In genomic region chr14:28507471-28507870, GRCm38 (mm10) we compare ENCODE assay signal across 8 mouse cellular contexts. TPM values are rescaled to one million over a fixed set of nuclear protein-coding genes. Genes with fewer than 3 reads are reported as not detected.
DNase-seq lines count a peak whose midpoint lies in the region; ATAC-seq and TF ChIP-seq lines count a peak whose summit lies in the region.

No protein-coding gene starts in this region.

- peak overlapping the region; percentile 85 for H3K4me2 ChIP-seq in forebrain, embryonic 11.5 days (ENCODE audit: low read depth, low read length, severe bottlenecking)
- H3K4me2 ChIP-seq in heart, embryonic 16.5 days (ENCODE audit: low read depth, low read length) = peak overlapping the region; percentile 90

- H3K9ac ChIP-seq in forebrain, embryonic 11.5 days (ENCODE audit: low read length) = peak overlapping the region; percentile 76
- H3K9ac ChIP-seq in heart, embryonic 16.5 days (ENCODE audit: low read length) = peak overlapping the region; percentile 83

- TF ChIP-seq CTCF in spleen, adult 2 months (IDR thresholded peaks at IDR 0.05; ENCODE audit: extremely low read depth, insufficient read depth, insufficient read length, insufficient replicate concordance) = no peak

- TF ChIP-seq POLR2A in spleen, adult 2 months (IDR thresholded peaks at IDR 0.05; ENCODE audit: low read depth, low read length) = no peak

- peak overlapping the region; percentile 28 for H3K4me3 ChIP-seq in spleen, adult 2 months (ENCODE audit: extremely low read depth, insufficient read depth, insufficient read length)
- peak overlapping the region; percentile 59 for H3K4me3 ChIP-seq in forebrain, embryonic 11.5 days (ENCODE audit: low read depth, low read length)
- peak overlapping the region; percentile 79 for H3K4me3 ChIP-seq in heart, embryonic 16.5 days (ENCODE audit: low read length)

- WGBS in spleen, adult 2 months = 2% methylated on average over 18 of the region's 18 CpGs
- WGBS in forebrain, embryonic 11.5 days = under 1% methylated on average over 18 of the region's 18 CpGs
- 1% methylated on average over 18 of the region's 18 CpGs for WGBS in heart, embryonic 16.5 days

- H3K9me3 ChIP-seq in forebrain, embryonic 11.5 days (ENCODE audit: control insufficient read depth, low read length) = no peaks in the 10 kb centered on the region
- H3K9me3 ChIP-seq in heart, embryonic 16.5 days (replicated peaks; ENCODE audit: control insufficient read depth, low read length) = no peaks in the 10 kb centered on the region

- ATAC-seq in forebrain, embryonic 11.5 days (replicated peaks; ENCODE audit: low FRiP score) = peak; percentile 15; the same call in 1 of the 2 replicates
- 0 out of 2 replicates have a peak, but pooled peaks have one; percentile 19 for ATAC-seq in heart, embryonic 16.5 days (replicated peaks; ENCODE audit: extremely low read depth, insufficient read depth, low FRiP score)
- ATAC-seq in activated CD4-positive, CD25-positive, alpha-beta regulatory T cell, adult 4 months = no peak

- no peaks in the 10 kb centered on the region for H3K36me3 ChIP-seq in spleen, adult 2 months (ENCODE audit: control insufficient read depth, insufficient read depth, low read length)
- no peaks in the 10 kb centered on the region for H3K36me3 ChIP-seq in forebrain, embryonic 11.5 days (ENCODE audit: control insufficient read depth, insufficient read depth, low read length)
- no peaks in the 10 kb centered on the region for H3K36me3 ChIP-seq in heart, embryonic 16.5 days (ENCODE audit: control insufficient read depth, insufficient read depth)

- peaks cover 12% of the 10 kb centered on the region for H3K27me3 ChIP-seq in spleen, adult 2 months (ENCODE audit: control insufficient read depth, insufficient read depth, low read length)
- peaks cover 21% of the 10 kb centered on the region for H3K27me3 ChIP-seq in forebrain, embryonic 11.5 days (ENCODE audit: control insufficient read depth, insufficient read depth, low read length)
- H3K27me3 ChIP-seq in heart, embryonic 16.5 days (ENCODE audit: control insufficient read depth, insufficient read depth, low read length) = peaks cover 21% of the 10 kb centered on the region

- H3K4me1 ChIP-seq in spleen, adult 2 months (ENCODE audit: control insufficient read depth, insufficient read depth, insufficient read length) = no peaks in the 10 kb centered on the region; the same call in 1 of the 2 replicates
- H3K4me1 ChIP-seq in forebrain, embryonic 11.5 days (replicated peaks; ENCODE audit: control insufficient read depth, insufficient read depth, low read length) = peaks cover 15% of the 10 kb centered on the region; the same call in 1 of the 2 replicates
- peaks cover 13% of the 10 kb centered on the region for H3K4me1 ChIP-seq in heart, embryonic 16.5 days (ENCODE audit: control insufficient read depth, insufficient read depth, low read length)

- DNase-seq in spleen, adult 2 months (ENCODE audit: low read depth in 1 of 2, low spot score in 2 of 2) = no peak
- DNase-seq in spleen, postnatal 4 days (ENCODE audit: low spot score in 2 of 2) = no peak
- peak; percentile 89 for DNase-seq in forebrain, embryonic 11.5 days (ENCODE audit: low spot score)
- DNase-seq in kidney, postnatal 14 days = peak; percentile 87
- DNase-seq in lung, adult 18-20 months = peak; percentile 53 to 57
- DNase-seq in ovary, adult 18-20 months (ENCODE audit: low spot score) = peak; percentile 53

- no peak overlapping the region for H3K27ac ChIP-seq in spleen, adult 2 months (ENCODE audit: insufficient read depth, low read length)
- no peak overlapping the region for H3K27ac ChIP-seq in forebrain, embryonic 11.5 days (ENCODE audit: low read depth, low read length)
- H3K27ac ChIP-seq in heart, embryonic 16.5 days (ENCODE audit: low read length) = no peak overlapping the region

RNA-seq across cellular contexts. Expression of gene Wnt5a, which starts 2.9 kb away (rescaled TPM):
- 2.4 and 2.9 TPM in 2 replicates for polyA plus RNA-seq in spleen, adult 2 months (2012; rRNA removed)
- polyA plus RNA-seq in forebrain, embryonic 11.5 days (2014; fragmentation: Nextera tagmentation; extraction: Ambion mirVana) = 15.3 and 17.3 TPM in 2 replicates
- polyA plus RNA-seq in heart, embryonic 16.5 days (2015; fragmentation: Nextera tagmentation; extraction: Ambion mirVana) = 9.3 and 9.8 TPM in 2 replicates
- polyA plus RNA-seq in activated CD4-positive, CD25-positive, alpha-beta regulatory T cell, adult 4 months (2017; shearing (Covaris generic)) = not detected

Comparison
In these comparisons a context has a peak if more than half of its experiments do, and no peak if none do; other contexts are left out.
1. DNase-seq: peak in forebrain, embryonic 11.5 days (single experiment), kidney, postnatal 14 days (single experiment), lung, adult 18-20 months (2 of 2) and ovary, adult 18-20 months (single experiment); none in spleen, adult 2 months (0 of 2) and spleen, postnatal 4 days (0 of 2).
2. H3K4me3 ChIP-seq: peak in every context shown above with its lines; median percentile 79 in heart, embryonic 16.5 days; 59 in forebrain, embryonic 11.5 days; 28 in spleen, adult 2 months.